Mouse (Mus musculus) hindbrain, postnatal 0 days (tissue): ENCODE measurements at regions not wholly inside any gene's neighbourhood (a gene's known extent, or its start where the extent isn't known, plus 50 kb on each side); places are given as distances from the start of the nearest gene placed in this dataset.
"Not testable (repeated sequence)": the region's sequence is repeated elsewhere in the genome, so short reads cannot be mapped to it uniquely, and the experiment has no call there.

Experiments used
- ATAC-seq: fragments of 200-750 bp; cut with Nextera tagmentation; 2 replicates; pipeline ENCODE4 v1.8.0; 2017; ENCODE audit warnings: mild to moderate bottlenecking, moderate TSS enrichment, moderate library complexity
- DNase-seq: peaks from one replicate; pipeline ENCODE4 v3.0.0-alpha.2; 2015; ENCODE audit warnings: low spot score
- H3K27ac ChIP-seq: fragments of 300-500 bp; sonication (generic); 2 replicates; pipeline ENCODE4 v1.5.1; 2014; ENCODE audit warnings: mild to moderate bottlenecking
- H3K27me3 ChIP-seq: fragments of 300-500 bp; sonication (generic); 2 replicates; pipeline ENCODE4 v1.6.1; 2014; ENCODE audit warnings: low read length, mixed read lengths; ENCODE audit not compliant: insufficient read depth
- H3K36me3 ChIP-seq: fragments of 300-500 bp; sonication (generic); 2 replicates; pipeline ENCODE4 v1.6.1; 2014; ENCODE audit warnings: low read length, mixed read lengths; ENCODE audit not compliant: insufficient read depth
- H3K4me1 ChIP-seq: fragments of 300-500 bp; sonication (generic); 2 replicates; pipeline ENCODE4 v1.6.1; 2014; ENCODE audit warnings: antibody characterized with exemption, low read length, mixed read lengths; ENCODE audit not compliant: insufficient read depth
- H3K4me2 ChIP-seq: fragments of 300-500 bp; sonication (generic); 2 replicates; pipeline ENCODE4 v1.6.1; 2014; ENCODE audit warnings: low read depth, mild to moderate bottlenecking, low read length, moderate library complexity, mixed read lengths
- H3K4me3 ChIP-seq: fragments of 300-500 bp; sonication (generic); 2 replicates; pipeline ENCODE4 v1.5.1; 2014; ENCODE audit warnings: low read length
- H3K9ac ChIP-seq: fragments of 300-500 bp; sonication (generic); replicated peaks from 2 replicates; pipeline ENCODE4 v1.6.1; 2014; ENCODE audit warnings: mild to moderate bottlenecking, low read length, moderate library complexity, mixed read lengths
- H3K9me3 ChIP-seq: fragments of 300-500 bp; sonication (generic); 2 replicates; pipeline ENCODE4 v1.6.1; 2016; ENCODE audit warnings: low read length, mixed read lengths
- CTCF ChIP-seq: IDR thresholded peaks from 2 replicates; pipeline ENCODE4 v1.5.1; 2016; ENCODE audit warnings: antibody characterized with exemption, control low read depth, low read depth
- WGBS: fragments of 180-500 bp; shearing (Covaris S2); extraction: QIAGEN DNeasy Blood & Tissue Kit; methylation state at CpG from one replicate; pipeline ENCODE4 v1.1.7; 2014; 5-methylcytosine and 5-hydroxymethylcytosine counted together

GRCm38 (mm10) chr7:122820587-122821535 lies 144.6 kb upstream of the Rbbp6 start:
- H3K4me1 ChIP-seq, result no peaks in the 10 kb centered on the region

GRCm38 (mm10) chr7:122823429-122823828 lies 142.1 kb upstream of the Rbbp6 start:
- Histone ChIP-seq H3K4me1 (no peaks in the 10 kb centered on the region), H3K4me2 (no peak overlapping the region), H3K4me3 (no peak overlapping the region), H3K9me3 (no peaks in the 10 kb centered on the region), H3K36me3 (no peaks in the 10 kb centered on the region), H3K9ac (no peak overlapping the region), H3K27me3 (no peaks in the 10 kb centered on the region), H3K27ac (no peak overlapping the region)
- WGBS, result 59% methylated on average over 6 of the region's 6 CpGs
- DNase-seq (no peak), ATAC-seq (no peak)
- TF ChIP-seq CTCF, result no peak

More at GRCm38 (mm10) chr7:122820587-122821535, 144.6 kb upstream of the Rbbp6 start:
- no peaks in the 10 kb centered on the region for H3K27me3 ChIP-seq
- H3K4me2 ChIP-seq, result no peak overlapping the region
- 87% methylated on average over 12 of the region's 12 CpGs for WGBS
- no peak overlapping the region for H3K27ac ChIP-seq
- no peak for TF ChIP-seq CTCF
- no peaks in the 10 kb centered on the region for H3K9me3 ChIP-seq
- H3K9ac ChIP-seq, result no peak overlapping the region
- no peak for ATAC-seq
- no peaks in the 10 kb centered on the region for H3K36me3 ChIP-seq
- DNase-seq, result no peak
- no peak overlapping the region for H3K4me3 ChIP-seq

GRCm38 (mm10) chr7:122839091-122839490 lies 126.4 kb upstream of the Rbbp6 start:
- no peak overlapping the region for H3K4me3 ChIP-seq
- DNase-seq, result no peak
- TF ChIP-seq CTCF, result no peak
- ATAC-seq, result no peak
- no peaks in the 10 kb centered on the region for H3K36me3 ChIP-seq
- no peaks in the 10 kb centered on the region for H3K27me3 ChIP-seq
- H3K9ac ChIP-seq, result no peak overlapping the region
- no peak overlapping the region for H3K4me2 ChIP-seq
- no peak overlapping the region for H3K27ac ChIP-seq
- no peaks in the 10 kb centered on the region for H3K9me3 ChIP-seq
- H3K4me1 ChIP-seq, result no peaks in the 10 kb centered on the region
- WGBS, result 67% methylated on average over 3 of the region's 3 CpGs

DNA sequence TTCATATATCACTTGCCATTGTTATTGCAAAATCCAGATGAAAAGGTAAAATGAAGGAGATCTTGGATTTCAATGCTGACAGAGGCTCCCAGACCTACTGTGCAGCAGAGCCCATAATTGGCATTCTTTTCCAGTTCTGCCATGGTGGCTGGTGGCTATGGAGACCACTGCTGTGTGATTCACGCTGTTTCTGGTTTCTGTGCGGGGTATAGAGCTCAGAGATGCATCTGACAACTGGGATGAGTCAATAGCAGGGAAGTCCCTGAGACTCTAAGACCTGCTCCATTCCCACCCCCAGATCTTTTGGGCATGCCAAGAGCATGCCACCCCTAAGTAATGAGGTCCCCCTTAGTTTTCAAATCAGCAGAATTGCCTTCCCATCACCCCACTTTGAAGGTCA lies 120.7 kb upstream of the Rbbp6 start:
- no peaks in the 10 kb centered on the region for H3K9me3 ChIP-seq
- WGBS, result 39% methylated on average over 2 of the region's 2 CpGs
- ATAC-seq (no peak), DNase-seq (no peak)
- TF ChIP-seq CTCF, result no peak
- no peak overlapping the region for H3K27ac ChIP-seq
- no peaks in the 10 kb centered on the region for H3K36me3 ChIP-seq
- H3K27me3 ChIP-seq, result no peaks in the 10 kb centered on the region
- H3K4me3 ChIP-seq, result no peak overlapping the region
- H3K4me2 ChIP-seq, result no peak overlapping the region
- no peak overlapping the region for H3K9ac ChIP-seq
- no peaks in the 10 kb centered on the region for H3K4me1 ChIP-seq

- no peak for DNase-seq
- WGBS, result 73% methylated on average over 5 of the region's 5 CpGs
Measured at GRCm38 (mm10) chr7:122847376-122847775, 118.1 kb upstream of the Rbbp6 start.

GRCm38 (mm10) chr7:122873386-122873785 lies 92.1 kb upstream of the Rbbp6 start:
- Histone ChIP-seq H3K9ac (no peak overlapping the region), H3K27me3 (no peaks in the 10 kb centered on the region; the same call in 1 of the 2 replicates), H3K9me3 (no peaks in the 10 kb centered on the region), H3K4me1 (no peaks in the 10 kb centered on the region), H3K27ac (no peak overlapping the region), H3K4me2 (no peak overlapping the region), H3K36me3 (no peaks in the 10 kb centered on the region), H3K4me3 (no peak overlapping the region)
- no peak for TF ChIP-seq CTCF
- 41% methylated on average over 2 of the region's 2 CpGs for WGBS
- ATAC-seq (no peak), DNase-seq (no peak)

More at GRCm38 (mm10) chr7:122847376-122847775, 118.1 kb upstream of the Rbbp6 start:
- no peaks in the 10 kb centered on the region for H3K9me3 ChIP-seq
- H3K36me3 ChIP-seq, result no peaks in the 10 kb centered on the region
- no peaks in the 10 kb centered on the region for H3K4me1 ChIP-seq
- ATAC-seq, result no peak
- no peak overlapping the region for H3K4me3 ChIP-seq
- TF ChIP-seq CTCF, result no peak
- no peaks in the 10 kb centered on the region for H3K27me3 ChIP-seq
- no peak overlapping the region for H3K9ac ChIP-seq
- no peak overlapping the region for H3K4me2 ChIP-seq
- no peak overlapping the region for H3K27ac ChIP-seq

DNA sequence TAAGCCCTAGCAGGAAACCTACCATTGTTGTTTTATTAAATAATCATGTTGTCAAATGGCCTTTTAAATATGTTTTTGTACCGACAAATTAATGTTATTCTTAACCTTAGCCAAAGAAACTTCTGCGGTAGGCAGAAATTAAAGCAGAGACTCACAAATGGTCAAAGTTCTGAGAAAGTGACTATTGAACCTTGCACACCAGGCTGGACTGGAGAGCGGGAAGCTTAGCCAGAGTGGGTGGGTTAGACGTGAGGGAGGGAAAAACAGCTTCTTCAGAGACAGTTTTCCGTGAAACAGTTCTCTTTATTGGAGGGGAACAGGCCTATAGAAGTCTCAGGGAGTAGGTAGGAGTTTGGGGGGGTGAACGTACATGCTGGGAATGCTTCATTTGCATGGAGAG lies 89.2 kb upstream of the Rbbp6 start:
- WGBS, result 79% methylated on average over 6 of the region's 6 CpGs

GRCm38 (mm10) chr7:122881890-122882500 lies 83.5 kb upstream of the Rbbp6 start:
- H3K9me3 ChIP-seq, H3K27ac ChIP-seq, H3K36me3 ChIP-seq, H3K4me3 ChIP-seq, H3K9ac ChIP-seq, DNase-seq, H3K27me3 ChIP-seq, ATAC-seq, H3K4me2 ChIP-seq, H3K4me1 ChIP-seq: not testable (repeated sequence)
- 92% methylated on average over 3 of the region's 3 CpGs for WGBS

More for the DNA sequence above, 89.2 kb upstream of the Rbbp6 start:
- no peak for TF ChIP-seq CTCF
- ATAC-seq, result no peak
- H3K9ac ChIP-seq, result no peak overlapping the region
- no peaks in the 10 kb centered on the region for H3K4me1 ChIP-seq
- no peaks in the 10 kb centered on the region for H3K36me3 ChIP-seq
- H3K4me3 ChIP-seq, result no peak overlapping the region
- H3K9me3 ChIP-seq, result no peaks in the 10 kb centered on the region
- DNase-seq, result no peak
- H3K27ac ChIP-seq, result no peak overlapping the region
- H3K27me3 ChIP-seq, result no peaks in the 10 kb centered on the region
- H3K4me2 ChIP-seq, result no peak overlapping the region
